Mouse (Mus musculus) granulocyte monocyte progenitor cell, adult 5-6 weeks (primary cell): ENCODE measurements around the gene Zic2. TPM values are rescaled to one million over a fixed set of nuclear protein-coding genes. Genes with fewer than 3 reads are reported as not detected.
"Not testable (repeated sequence)": the region's sequence is repeated elsewhere in the genome, so short reads cannot be mapped to it uniquely, and the experiment has no call there.

Source experiments
- ATAC-seq: replicated peaks from 2 replicates; pipeline ENCODE4 v1.8.0; 2016; ENCODE audit warnings: mild to moderate bottlenecking, moderate TSS enrichment, inconsistent platforms; ENCODE audit not compliant: poor library complexity, severe bottlenecking
- total RNA-seq, 2 experiments: library from RNA; stranded (forward) in 1 of 2; stranded (reverse) in 1 of 2; fragments of 200-712, 200-1000 nt in 1 of 2; fragments of >200 nt in 1 of 2; fragmentation: Nextera tagmentation in 1 of 2; gene quantifications; 2 replicates each; pipeline ENCODE4 v1.2.3; 2014 to 2017

The Zic2 gene
- not detected in 2 replicates for total RNA-seq (2014; fragmentation: Nextera tagmentation)
- not detected in 2 replicates for total RNA-seq (2017)

DNA sequence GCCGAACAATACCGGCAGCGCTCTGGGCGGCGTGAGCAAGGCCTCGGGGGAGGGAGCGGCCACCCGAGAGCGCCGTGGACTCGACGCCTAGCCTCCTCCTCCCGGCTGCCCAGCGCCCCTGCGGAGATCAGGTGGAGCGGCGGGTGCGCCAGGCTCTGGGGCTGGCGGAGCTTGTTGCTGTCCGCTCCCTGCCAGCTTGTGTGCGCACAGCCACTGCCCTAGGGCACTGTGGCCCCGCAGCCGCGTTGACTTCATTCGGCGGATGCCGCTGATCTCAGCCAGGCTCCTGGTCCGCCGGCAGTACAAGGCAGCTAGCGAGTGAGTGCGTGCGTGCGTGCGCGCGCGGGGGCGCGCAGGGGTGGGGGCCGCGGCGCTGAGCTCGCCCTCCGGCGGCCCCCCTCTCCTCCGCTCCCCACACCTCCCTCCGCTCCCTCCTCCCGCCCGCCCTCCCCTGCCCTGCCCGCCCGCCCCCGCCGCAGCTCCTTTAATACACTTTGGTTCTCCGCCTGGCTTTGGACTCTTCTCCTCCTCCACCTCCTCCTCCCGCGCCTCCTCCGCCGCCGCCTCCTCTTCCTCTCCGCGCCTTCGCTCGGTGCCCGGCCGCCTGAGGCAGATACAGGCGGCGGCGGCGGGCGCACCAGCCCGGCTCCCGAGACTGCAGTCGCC, at the start of gene Zic2:
Zic2 (plus strand) TSS at position 545 of the 666 bp plus-strand sequence.
- peak; percentile 26 for ATAC-seq

GRCm38 (mm10) chr14:122426529-122427203, 48.6 kb upstream of the Zic2 start:
- no peak for ATAC-seq

DNA sequence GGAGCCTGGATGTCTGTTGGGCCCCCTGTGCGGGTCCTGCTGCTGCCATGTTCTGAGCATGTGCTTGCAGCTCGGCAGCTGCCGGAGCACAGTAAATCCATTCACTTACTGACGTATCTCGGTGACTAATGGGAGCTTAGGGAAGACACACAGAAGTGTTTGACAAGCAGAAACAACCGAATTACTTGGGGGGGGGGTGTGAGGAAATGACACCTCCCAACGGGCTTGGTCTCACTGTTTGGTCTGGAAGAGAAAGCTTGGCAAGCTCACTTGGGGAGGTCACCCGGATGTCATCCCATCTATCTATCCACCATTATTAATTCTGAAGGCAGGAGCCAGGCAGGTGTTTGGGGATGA, 48.1 kb upstream of the Zic2 start:
- ATAC-seq, result no peak

- ATAC-seq, result no peak
These were observed 47.6 kb upstream of the Zic2 start for GRCm38 (mm10) chr14:122427654-122428053.

- no peak for ATAC-seq
These were observed 42.7 kb upstream of the Zic2 start for GRCm38 (mm10) chr14:122432558-122432957.

DNA sequence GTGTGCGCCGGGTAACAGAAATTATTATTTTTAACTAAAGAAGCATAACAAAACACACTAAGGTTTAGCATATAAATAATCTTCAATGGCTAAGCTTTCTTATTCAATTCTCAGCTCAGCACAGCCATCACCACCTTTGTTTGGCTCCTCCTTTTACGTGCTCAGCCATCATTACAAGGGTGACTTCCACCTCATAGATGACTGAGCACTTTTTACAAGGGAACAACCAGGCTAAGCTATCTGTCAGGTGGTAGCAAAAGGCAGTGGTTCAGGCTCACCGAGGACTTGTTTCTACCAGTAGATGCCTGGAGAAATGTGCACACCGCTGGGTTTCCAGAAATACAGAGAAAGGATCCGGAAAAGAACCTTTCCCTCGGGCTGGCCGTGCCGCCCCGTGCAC, 41.2 kb upstream of the Zic2 start:
- ATAC-seq, result no peak

- no peak for ATAC-seq
These were observed 38.4 kb upstream of the Zic2 start for GRCm38 (mm10) chr14:122436850-122437249.

DNA sequence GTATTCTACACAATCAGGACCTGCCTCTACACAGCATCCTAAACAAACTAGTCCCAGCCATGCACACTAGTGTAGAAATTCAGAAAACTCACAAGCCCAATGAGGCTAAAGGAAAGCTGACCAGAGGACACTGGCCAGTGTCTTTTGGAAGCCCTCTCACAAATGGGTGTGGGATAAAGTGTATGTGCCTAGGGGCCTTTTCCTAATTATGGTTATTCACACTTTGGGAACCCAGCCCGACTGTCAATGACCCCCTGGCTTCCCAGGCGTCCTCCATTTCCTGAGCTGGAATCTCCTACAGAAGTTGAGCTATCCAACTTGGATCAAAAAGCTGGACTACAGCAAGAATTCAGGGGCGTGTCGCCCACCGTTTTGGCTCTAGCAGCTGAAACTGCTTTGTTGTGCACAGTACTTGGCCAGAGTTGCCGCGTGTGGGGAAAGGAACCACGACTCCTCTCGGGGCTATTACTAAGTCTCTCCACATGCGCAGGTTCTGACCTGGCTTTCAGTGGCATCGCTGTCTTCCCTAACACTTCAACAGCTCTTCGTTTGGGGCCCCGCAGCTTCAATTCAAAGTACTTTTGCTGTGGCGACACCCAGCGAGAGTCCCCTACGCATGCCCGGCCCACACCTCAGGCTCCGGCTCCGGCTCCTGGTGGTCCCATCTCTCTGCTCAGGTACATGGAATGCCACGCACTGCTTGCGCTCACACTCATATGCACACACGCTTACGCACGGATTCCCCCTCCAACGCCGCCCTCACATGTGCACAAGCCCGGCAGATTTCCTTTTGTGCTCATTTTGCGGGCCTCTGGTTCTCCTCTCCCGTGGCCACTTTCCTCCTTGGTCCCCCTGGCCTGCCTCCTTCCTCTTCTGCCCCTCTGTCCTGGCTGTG, 25.4 kb upstream of the Zic2 start:
- ATAC-seq, result 0 out of 2 replicates have a peak, but pooled peaks have one; percentile 9

- ATAC-seq, result no peak; the same call in 1 of the 2 replicates
These were observed 24.5 kb upstream of the Zic2 start, which contains the start of gene Gm5089 for GRCm38 (mm10) chr14:122450496-122451382. Gene Gm5089, minus strand, starts transcription at chr14:122451115.

GRCm38 (mm10) chr14:122451551-122452145, 23.6 kb upstream of the Zic2 start:
- no peak for ATAC-seq

GRCm38 (mm10) chr14:122452701-122453387, 22.4 kb upstream of the Zic2 start:
- no peak for ATAC-seq

DNA sequence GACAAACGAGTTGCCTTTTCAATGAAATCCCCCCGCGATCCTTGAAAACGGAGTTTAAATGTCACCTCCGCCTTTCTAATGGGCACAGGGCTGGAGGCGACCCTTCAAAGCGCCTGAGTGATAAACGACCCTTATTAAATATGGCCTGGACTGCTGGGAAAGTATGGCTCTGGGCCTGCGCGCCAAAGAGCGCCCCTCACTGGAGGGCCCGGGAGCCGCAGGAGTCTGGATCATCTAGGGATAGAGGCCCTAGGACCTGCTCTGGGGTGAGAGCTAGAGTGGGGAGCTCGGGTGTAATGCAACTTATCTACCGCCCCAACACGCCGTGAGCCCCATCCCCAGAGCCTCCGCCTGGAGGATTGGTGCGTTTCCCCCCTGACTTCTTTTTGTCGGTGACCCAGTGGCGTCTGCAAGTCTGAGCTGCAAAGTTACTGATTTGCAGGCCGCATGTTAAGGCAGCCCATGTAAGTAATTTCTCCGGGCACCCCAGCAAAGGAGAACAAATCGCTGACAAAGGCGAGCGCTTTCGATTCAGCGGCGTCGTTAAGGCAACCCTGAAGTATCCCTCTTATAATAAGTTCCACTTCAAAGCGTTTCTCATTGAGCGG, 21.7 kb upstream of the Zic2 start:
- peak; percentile 40; the same call in 1 of the 2 replicates for ATAC-seq

- ATAC-seq, result no peak
These were observed 21.1 kb upstream of the Zic2 start for GRCm38 (mm10) chr14:122453996-122454738.

- no peak for ATAC-seq
These were observed 20.2 kb upstream of the Zic2 start for GRCm38 (mm10) chr14:122454901-122455561.

DNA sequence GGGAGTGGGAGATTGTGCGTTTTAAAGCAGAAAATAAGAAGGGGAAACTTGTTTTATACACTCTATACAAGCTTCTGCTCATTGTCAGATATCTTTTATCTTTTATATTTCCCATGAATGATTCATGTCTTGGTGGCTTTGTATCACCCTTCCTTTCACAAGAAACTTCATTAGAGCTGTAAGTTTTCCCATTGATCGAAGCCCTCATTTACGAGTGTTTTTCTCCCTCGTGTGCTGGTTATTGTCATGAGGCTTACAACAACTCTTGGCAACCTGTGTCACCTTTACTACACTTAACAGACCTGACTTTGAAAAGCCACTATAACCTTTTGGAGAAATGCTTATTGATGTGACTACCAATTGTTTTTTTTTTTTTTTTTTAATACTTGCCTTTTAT, 19.7 kb upstream of the Zic2 start:
- ATAC-seq, result no peak

DNA sequence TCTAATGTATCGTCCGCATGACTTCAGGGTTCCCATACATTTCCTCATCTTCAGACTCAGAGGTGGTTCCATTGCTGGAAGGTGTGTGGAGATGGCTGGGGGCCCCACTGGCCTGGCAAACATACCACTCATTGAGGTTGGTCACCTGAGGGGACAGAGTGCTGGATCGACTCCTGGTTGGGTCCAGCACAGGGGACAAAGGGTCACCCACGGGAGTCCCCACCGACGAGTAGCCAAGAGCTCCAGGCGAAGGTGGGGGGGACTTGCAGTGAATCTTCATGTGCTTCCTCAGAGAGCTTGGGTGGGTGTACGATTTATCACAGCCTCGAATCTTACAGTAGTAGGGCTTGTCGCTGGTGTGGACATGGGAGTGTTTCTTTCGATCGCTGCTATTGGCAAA, 15.9 kb upstream of the Zic2 start:
- not testable (repeated sequence) for ATAC-seq

GRCm38 (mm10) chr14:122459776-122460175, 15.5 kb upstream of the Zic2 start:
- no peak for ATAC-seq
